Mouse (Mus musculus) right cerebral cortex, adult 18-20 months (tissue): Measurements from ENCODE around the gene Man2a2.
A peak's percentile ranks its signal among the peaks of the same experiment; 100 is the strongest.
"Not testable (repeated sequence)": the region's sequence is repeated elsewhere in the genome, so short reads cannot be mapped to it uniquely, and the experiment has no call there.

Experiments
- DNase-seq: peaks from one replicate; pipeline ENCODE4 v3.0.0; 2022; ENCODE audit warnings: mixed read lengths

Man2a2 gene

GRCm38 (mm10) chr7:80330278-80330677 lies 40.9 kb downstream of the Man2a2 start:
- no peak for DNase-seq

- no peak for DNase-seq
These were observed 45.1 kb downstream of the Man2a2 start for GRCm38 (mm10) chr7:80326076-80326475.

- no peak for DNase-seq
These were observed 45.8 kb downstream of the Man2a2 start for GRCm38 (mm10) chr7:80325292-80325868.

GRCm38 (mm10) chr7:80324816-80325119 lies 46.4 kb downstream of the Man2a2 start:
- not testable (repeated sequence) for DNase-seq

GRCm38 (mm10) chr7:80324043-80324815 lies 46.9 kb downstream of the Man2a2 start, which contains the start of gene Rccd1:
Rccd1 (minus strand) TSS chr7:80324454.
- DNase-seq, result peak; percentile 96

- DNase-seq, result no peak
These were observed 47.8 kb downstream of the Man2a2 start for GRCm38 (mm10) chr7:80323336-80323735.

GRCm38 (mm10) chr7:80319846-80320496 lies 51.2 kb downstream of the Man2a2 start:
- no peak for DNase-seq

GRCm38 (mm10) chr7:80318670-80319069 lies 52.5 kb downstream of the Man2a2 start:
- no peak for DNase-seq

- DNase-seq, result no peak
These were observed 53.6 kb downstream of the Man2a2 start for GRCm38 (mm10) chr7:80317439-80318115.

- no peak for DNase-seq
These were observed 55.4 kb downstream of the Man2a2 start for GRCm38 (mm10) chr7:80315733-80316132.

GRCm38 (mm10) chr7:80310771-80311170 lies 60.4 kb downstream of the Man2a2 start:
- DNase-seq, result no peak

- DNase-seq, result no peak
These were observed 63.4 kb downstream of the Man2a2 start for GRCm38 (mm10) chr7:80307766-80308165.

- DNase-seq, result no peak
These were observed 69.7 kb downstream of the Man2a2 start for GRCm38 (mm10) chr7:80301522-80301921.

GRCm38 (mm10) chr7:80299568-80299967 lies 71.6 kb downstream of the Man2a2 start:
- DNase-seq, result no peak
